Mouse (Mus musculus) testis, adult 2 months (tissue): ENCODE data around the gene Cog8.

Experiments
- CTCF ChIP-seq: fragments of 200-500 bp; IDR thresholded peaks from 2 replicates; pipeline ENCODE4 v1.5.1; 2012; ENCODE audit warnings: low read depth, mild to moderate bottlenecking, inconsistent platforms, low read length, moderate library complexity; ENCODE audit not compliant: control insufficient read depth, insufficient read depth, insufficient replicate concordance
- POLR2A ChIP-seq: fragments of 200-500 bp; IDR thresholded peaks from 2 replicates; pipeline ENCODE4 v1.6.1; 2012; ENCODE audit warnings: low read depth, mild to moderate bottlenecking, inconsistent platforms, low read length, moderate library complexity; ENCODE audit not compliant: control insufficient read depth

- TF ChIP-seq CTCF (no peak), POLR2A (no peak)
Measured at GRCm38 (mm10) chr8:107046976-107047375, 9.5 kb downstream of the Cog8 start.
